Comparison of ENCODE assay signal across 31 mouse cellular contexts in genomic region chr1:97319622-97320021, GRCm38 (mm10).
DNase-seq lines count a peak whose midpoint lies in the region; ATAC-seq and TF ChIP-seq lines count a peak whose summit lies in the region.
"Had no signal": no experiment of that assay in that cellular context is flagged by ENCODE, and none has a peak within 500 bp of the region (broad histone marks: within the 10 kb centered on the region; RNA-seq: fewer than 3 reads in every experiment).

No protein-coding gene starts in this region.

- no peaks in the 10 kb centered on the region for H3K4me1 ChIP-seq in liver, adult 2 months (ENCODE audit: control insufficient read depth, insufficient read depth, low read length)
- no peaks in the 10 kb centered on the region for H3K4me1 ChIP-seq in liver, postnatal 0 days (ENCODE audit: insufficient read depth)
- H3K4me1 ChIP-seq in bone marrow macrophage, adult 2 months (ENCODE audit: control insufficient read depth, insufficient read depth, low read length) = peaks cover 5% of the 10 kb centered on the region
- no peaks in the 10 kb centered on the region for H3K4me1 ChIP-seq in intestine, postnatal 0 days (replicated peaks; ENCODE audit: control insufficient read depth, insufficient read depth, low read length)
- H3K4me1 ChIP-seq: embryonic facial prominence, embryonic 13.5 days; embryonic facial prominence, embryonic 15.5 days; forebrain, embryonic 10.5 days; forebrain, embryonic 12.5 days had no signal

- intact Hi-C loops in heart, postnatal 10 days (cut with DNase I) = no loop called here

- no peak for TF ChIP-seq CTCF in liver, adult 2 months (IDR thresholded peaks at IDR 0.05; ENCODE audit: low read depth, low read length)
- no peak for TF ChIP-seq CTCF in liver, postnatal 0 days (IDR thresholded peaks at IDR 0.05; ENCODE audit: low read depth)
- TF ChIP-seq CTCF in bone marrow macrophage, adult 2 months (IDR thresholded peaks at IDR 0.05; ENCODE audit: low read depth, low read length) = no peak
- TF ChIP-seq CTCF in intestine, postnatal 0 days (IDR thresholded peaks at IDR 0.05; ENCODE audit: low read depth) = no peak

- H3K27me3 ChIP-seq in liver, adult 2 months (ENCODE audit: control insufficient read depth, insufficient read depth, low read length) = no peaks in the 10 kb centered on the region
- H3K27me3 ChIP-seq in liver, postnatal 0 days (ENCODE audit: insufficient read depth, low read length) = no peaks in the 10 kb centered on the region
- no peaks in the 10 kb centered on the region for H3K27me3 ChIP-seq in intestine, postnatal 0 days (replicated peaks; ENCODE audit: control insufficient read depth, insufficient read depth, low read length)
- H3K27me3 ChIP-seq: CH12.LX; embryonic facial prominence, embryonic 13.5 days; embryonic facial prominence, embryonic 15.5 days; forebrain, embryonic 12.5 days; Patski had no signal

- DNase-seq in heart, adult 11 months = peak; percentile 82
- no peak for DNase-seq in heart, postnatal 10 days
- DNase-seq in liver, adult 2 months (ENCODE audit: extremely low read depth, low read depth, low spot score) = peak; percentile 10
- DNase-seq in liver, postnatal 0 days = no peak
- no peak for DNase-seq in urinary bladder, postnatal 25 days (ENCODE audit: low spot score)
- DNase-seq in c-Kit-positive CD71-positive TER-119-positive erythroid progenitor cells, embryonic 14.5 days (ENCODE audit: low spot score) = no peak
- DNase-seq: adrenal gland, adult 8-10 months; adrenal gland, postnatal 14 days; adrenal gland, postnatal 36 days; B cell, adult 2 months; cerebellum, adult 11 months; cerebellum, adult 18-20 months; cerebellum, adult 8-10 months; cerebellum, adult 9-11 months; cerebellum, postnatal 14 days; cerebellum, postnatal 36 days; embryo, embryonic 11 days had no signal

- WGBS in liver, adult 2 months = 43% methylated on average over 2 of the region's 2 CpGs
- WGBS in liver, postnatal 0 days (ENCODE audit: insufficient replicate concordance) = 52% methylated on average over 2 of the region's 2 CpGs
- 52% methylated on average over 2 of the region's 2 CpGs for WGBS in intestine, postnatal 0 days

- no peak overlapping the region for H3K4me3 ChIP-seq in liver, adult 2 months (ENCODE audit: insufficient read depth, low read depth, low read length)
- H3K4me3 ChIP-seq in liver, postnatal 0 days (ENCODE audit: low read depth, low read length) = no peak overlapping the region
- no peak overlapping the region for H3K4me3 ChIP-seq in bone marrow macrophage, adult 2 months (ENCODE audit: insufficient read depth, low read length)
- H3K4me3 ChIP-seq in intestine, postnatal 0 days (ENCODE audit: low read depth, low read length) = no peak overlapping the region
- H3K4me3 ChIP-seq: embryonic facial prominence, embryonic 13.5 days; embryonic facial prominence, embryonic 15.5 days; erythroblast, embryonic 14.5 days; forebrain, embryonic 10.5 days; forebrain, embryonic 12.5 days had no signal

- H3K79me2 ChIP-seq in liver, adult 2 months (ENCODE audit: control insufficient read depth, insufficient read depth, low read length) = no peaks in the 10 kb centered on the region

- no peaks in the 10 kb centered on the region for H3K36me3 ChIP-seq in liver, adult 2 months (ENCODE audit: control insufficient read depth, insufficient read depth, low read length)
- no peaks in the 10 kb centered on the region for H3K36me3 ChIP-seq in liver, postnatal 0 days (replicated peaks; ENCODE audit: insufficient read depth, low read length)
- no peaks in the 10 kb centered on the region for H3K36me3 ChIP-seq in intestine, postnatal 0 days (ENCODE audit: control insufficient read depth, insufficient read depth)
- H3K36me3 ChIP-seq: embryonic facial prominence, embryonic 13.5 days; embryonic facial prominence, embryonic 15.5 days; forebrain, embryonic 10.5 days; forebrain, embryonic 12.5 days; G1E had no signal

- ATAC-seq in liver, postnatal 0 days = no peak
- ATAC-seq in intestine, postnatal 0 days = peak; percentile 57; the same call in 1 of the 2 replicates
- ATAC-seq: activated CD4-positive, CD25-positive, alpha-beta regulatory T cell, adult 4 months; CD4-positive, CD25-positive, alpha-beta regulatory T cell, adult 4 months; forebrain, embryonic 14.5 days; forebrain, embryonic 16.5 days; Patski had no signal

- H3K27ac ChIP-seq in liver, adult 2 months (replicated peaks; ENCODE audit: insufficient read depth, low read depth, low read length) = no peak overlapping the region
- H3K27ac ChIP-seq in liver, postnatal 0 days (ENCODE audit: low read depth) = no peak overlapping the region
- peak overlapping the region; percentile 75 for H3K27ac ChIP-seq in bone marrow macrophage, adult 2 months (ENCODE audit: insufficient read depth, low read depth, low read length)
- H3K27ac ChIP-seq in intestine, postnatal 0 days (ENCODE audit: low read depth, low read length) = no peak overlapping the region
- H3K27ac ChIP-seq: embryonic facial prominence, embryonic 13.5 days; embryonic facial prominence, embryonic 15.5 days; forebrain, embryonic 10.5 days; forebrain, embryonic 12.5 days had no signal

- no peak overlapping the region for H3K9ac ChIP-seq in liver, adult 2 months (ENCODE audit: low read depth, low read length)
- H3K9ac ChIP-seq in liver, postnatal 0 days (replicated peaks) = no peak overlapping the region
- no peak overlapping the region for H3K9ac ChIP-seq in intestine, postnatal 0 days (ENCODE audit: low read depth, low read length)
- H3K9ac ChIP-seq: embryonic facial prominence, embryonic 13.5 days; embryonic facial prominence, embryonic 15.5 days; forebrain, embryonic 12.5 days had no signal

- no peak for TF ChIP-seq POLR2A in liver, adult 2 months (IDR thresholded peaks at IDR 0.05; ENCODE audit: extremely low read depth, insufficient read depth, low read length)
- TF ChIP-seq POLR2A in bone marrow macrophage, adult 2 months (IDR thresholded peaks at IDR 0.05; ENCODE audit: borderline replicate concordance, low read depth, low read length) = no peak

- no peak overlapping the region for H3K4me2 ChIP-seq in liver, postnatal 0 days (ENCODE audit: low read depth, low read length)
- no peak overlapping the region for H3K4me2 ChIP-seq in intestine, postnatal 0 days (replicated peaks; ENCODE audit: low read depth)
- H3K4me2 ChIP-seq: embryonic facial prominence, embryonic 13.5 days; embryonic facial prominence, embryonic 15.5 days; forebrain, embryonic 12.5 days had no signal

- TF ChIP-seq EP300 in liver, postnatal 0 days (IDR thresholded peaks at IDR 0.05; ENCODE audit: low read depth) = no peak

- H3K9me3 ChIP-seq in liver, postnatal 0 days (ENCODE audit: low read length) = no peaks in the 10 kb centered on the region
- H3K9me3 ChIP-seq in intestine, postnatal 0 days (ENCODE audit: control insufficient read depth) = no peaks in the 10 kb centered on the region
- H3K9me3 ChIP-seq: embryonic facial prominence, embryonic 13.5 days; embryonic facial prominence, embryonic 15.5 days; forebrain, embryonic 10.5 days; forebrain, embryonic 12.5 days had no signal

Comparison
In these comparisons a context has a peak if more than half of its experiments do, and no peak if none do; other contexts are left out.
1. DNase-seq: peak in heart, adult 11 months (single experiment) and liver, adult 2 months (single experiment); none in heart, postnatal 10 days (0 of 2), liver, postnatal 0 days (single experiment), urinary bladder, postnatal 25 days (single experiment) and c-Kit-positive CD71-positive TER-119-positive erythroid progenitor cells, embryonic 14.5 days (single experiment).